Comparison of ENCODE assay signal across 11 mouse cellular contexts in genomic region chr9:69466098-69466497, GRCm38 (mm10). TPM values are rescaled to one million over a fixed set of nuclear protein-coding genes. Genes with fewer than 3 reads are reported as not detected.
DNase-seq lines count a peak whose midpoint lies in the region; ATAC-seq and TF ChIP-seq lines count a peak whose summit lies in the region.
"Had no signal": no experiment of that assay in that cellular context is flagged by ENCODE, and none has a peak within 500 bp of the region (broad histone marks: within the 10 kb centered on the region; RNA-seq: fewer than 3 reads in every experiment).

No protein-coding gene starts in this region.

- no peak overlapping the region for H3K9ac ChIP-seq in liver, embryonic 14.5 days (replicated peaks)
- no peak overlapping the region for H3K9ac ChIP-seq in embryonic facial prominence, embryonic 15.5 days
- H3K9ac ChIP-seq in stomach, embryonic 14.5 days (replicated peaks; ENCODE audit: low read depth, low read length) = no peak overlapping the region
- H3K9ac ChIP-seq: heart, embryonic 15.5 days had no signal

- TF ChIP-seq EP300 in liver, embryonic 14.5 days (IDR thresholded peaks at IDR 0.05; ENCODE audit: low read depth) = no peak

- H3K9me3 ChIP-seq in heart, embryonic 10.5 days = no peaks in the 10 kb centered on the region
- no peaks in the 10 kb centered on the region for H3K9me3 ChIP-seq in liver, embryonic 14.5 days (ENCODE audit: control insufficient read depth, low read length)
- H3K9me3 ChIP-seq in embryonic facial prominence, embryonic 15.5 days (replicated peaks) = no peaks in the 10 kb centered on the region
- H3K9me3 ChIP-seq in stomach, embryonic 14.5 days (ENCODE audit: control insufficient read depth, low read depth, low read length) = no peaks in the 10 kb centered on the region
- H3K9me3 ChIP-seq: heart, embryonic 15.5 days had no signal

- peak; percentile 26; the same call in 1 of the 2 replicates for ATAC-seq in liver, embryonic 14.5 days (ENCODE audit: insufficient read depth)
- ATAC-seq in embryonic facial prominence, embryonic 15.5 days (ENCODE audit: insufficient number of reproducible peaks, low FRiP score, low TSS enrichment, low read depth) = no peak
- ATAC-seq in stomach, embryonic 14.5 days (ENCODE audit: insufficient number of reproducible peaks, insufficient read depth, low FRiP score, low read depth) = no peak
- no peak for ATAC-seq in CD4-positive, CD25-positive, alpha-beta regulatory T cell, adult 4 months
- ATAC-seq: forebrain, embryonic 14.5 days had no signal

- H3K4me3 ChIP-seq in heart, embryonic 10.5 days = no peak overlapping the region
- no peak overlapping the region for H3K4me3 ChIP-seq in liver, embryonic 14.5 days (ENCODE audit: insufficient read depth in 1 of 2, low read depth in 2 of 2, low read length in 2 of 2)
- no peak overlapping the region for H3K4me3 ChIP-seq in embryonic facial prominence, embryonic 15.5 days (replicated peaks)
- H3K4me3 ChIP-seq in stomach, embryonic 14.5 days (ENCODE audit: low read depth, low read length) = no peak overlapping the region
- H3K4me3 ChIP-seq: heart, embryonic 15.5 days had no signal

- H3K4me2 ChIP-seq in liver, embryonic 14.5 days (ENCODE audit: low read depth) = no peak overlapping the region
- H3K4me2 ChIP-seq in embryonic facial prominence, embryonic 15.5 days (replicated peaks) = no peak overlapping the region
- no peak overlapping the region for H3K4me2 ChIP-seq in stomach, embryonic 14.5 days (replicated peaks; ENCODE audit: low read depth, low read length)
- H3K4me2 ChIP-seq: heart, embryonic 15.5 days had no signal

- no peak for DNase-seq in heart, embryonic 10.5 days (ENCODE audit: low spot score)
- DNase-seq in heart, postnatal 14 days = no peak
- DNase-seq in liver, embryonic 14.5 days (ENCODE audit: low read depth in 3 of 3, low spot score in 3 of 3) = no peak
- no peak for DNase-seq in liver
- no peak for DNase-seq in cerebellum, adult 18-20 months
- DNase-seq: cerebellum, adult 8-10 months had no signal

- TF ChIP-seq CTCF in liver, embryonic 14.5 days (IDR thresholded peaks at IDR 0.05; ENCODE audit: low read depth) = no peak

- H3K27me3 ChIP-seq in heart, embryonic 10.5 days (ENCODE audit: insufficient read depth, poor library complexity, severe bottlenecking) = no peaks in the 10 kb centered on the region
- no peaks in the 10 kb centered on the region for H3K27me3 ChIP-seq in liver, embryonic 14.5 days (ENCODE audit: control insufficient read depth, insufficient read depth, low read length)
- no peaks in the 10 kb centered on the region for H3K27me3 ChIP-seq in embryonic facial prominence, embryonic 15.5 days
- no peaks in the 10 kb centered on the region for H3K27me3 ChIP-seq in stomach, embryonic 14.5 days (ENCODE audit: control insufficient read depth, insufficient read depth, low read length)
- H3K27me3 ChIP-seq: heart, embryonic 15.5 days had no signal

- peaks cover 44% of the 10 kb centered on the region for H3K36me3 ChIP-seq in heart, embryonic 10.5 days
- no peaks in the 10 kb centered on the region for H3K36me3 ChIP-seq in liver, embryonic 14.5 days (replicated peaks; ENCODE audit: control insufficient read depth, insufficient read depth, low read depth)
- peaks cover 52% of the 10 kb centered on the region for H3K36me3 ChIP-seq in embryonic facial prominence, embryonic 15.5 days
- peaks cover 16% of the 10 kb centered on the region for H3K36me3 ChIP-seq in stomach, embryonic 14.5 days (ENCODE audit: control insufficient read depth, insufficient read depth, low read length)

- H3K27ac ChIP-seq in heart, embryonic 10.5 days = peak overlapping the region; percentile 17; the same call in 1 of the 2 replicates
- H3K27ac ChIP-seq in liver, embryonic 14.5 days = no peak overlapping the region
- H3K27ac ChIP-seq in embryonic facial prominence, embryonic 15.5 days (replicated peaks) = peak overlapping the region; percentile 81
- H3K27ac ChIP-seq in stomach, embryonic 14.5 days (ENCODE audit: low read length) = peak overlapping the region; percentile 48; the same call in 1 of the 2 replicates
- H3K27ac ChIP-seq: heart, embryonic 15.5 days had no signal

- intact Hi-C loops in heart, postnatal 14 days (cut with DNase I) = no loop called here

- 70% methylated on average over 4 of the region's 4 CpGs for WGBS in heart, embryonic 10.5 days
- WGBS in liver, embryonic 14.5 days (ENCODE audit: insufficient replicate concordance) = 51% methylated on average over 4 of the region's 4 CpGs
- WGBS in embryonic facial prominence, embryonic 15.5 days = 61% methylated on average over 4 of the region's 4 CpGs
- 44% methylated on average over 4 of the region's 4 CpGs for WGBS in stomach, embryonic 14.5 days

- H3K4me1 ChIP-seq in heart, embryonic 10.5 days = peaks cover 36% of the 10 kb centered on the region
- H3K4me1 ChIP-seq in liver, embryonic 14.5 days (replicated peaks; ENCODE audit: control insufficient read depth in 2 of 2, insufficient read depth in 2 of 2, low read length in 1 of 2) = peaks cover 0 to 7% of the 10 kb centered on the region in 2 experiments; a peak in 2 of 4 replicates
- H3K4me1 ChIP-seq in embryonic facial prominence, embryonic 15.5 days = peaks cover 86% of the 10 kb centered on the region
- peaks cover 62% of the 10 kb centered on the region for H3K4me1 ChIP-seq in stomach, embryonic 14.5 days (ENCODE audit: control insufficient read depth, insufficient read depth, low read length)

RNA-seq across cellular contexts. Expression of gene Anxa2, which starts 12.7 kb away (rescaled TPM):
- polyA plus RNA-seq in heart, embryonic 10.5 days (2016; fragmentation: Nextera tagmentation; extraction: Ambion mirVana) = 349 and 412 TPM in 2 replicates
- total RNA-seq in heart, postnatal 14 days (2021) = 100 to 1,000 TPM; 119 to 146 TPM
- 49.7 and 65.6 TPM in 2 replicates for polyA plus RNA-seq in liver, embryonic 14.5 days (2012; rRNA removed)
- polyA plus RNA-seq in liver, embryonic 14.5 days (2014; fragmentation: Nextera tagmentation; extraction: Ambion mirVana) = 88.3 and 99.8 TPM in 2 replicates
- polyA plus RNA-seq in embryonic facial prominence, embryonic 15.5 days (2015; fragmentation: Nextera tagmentation; extraction: Ambion mirVana) = 1,678 and 1,714 TPM in 2 replicates
- 902 and 935 TPM in 2 replicates for polyA plus RNA-seq in stomach, embryonic 14.5 days (2014; fragmentation: Nextera tagmentation; extraction: Ambion mirVana)
- 100 to 1,000 TPM in 1 of 2 experiments, 10 to 100 TPM in 1; 95.7 to 127 TPM for polyA plus RNA-seq in CD4-positive, CD25-positive, alpha-beta regulatory T cell, adult 4 months (2017; shearing (Covaris generic))
